Mouse (Mus musculus): Measurements from ENCODE around the gene Pacs2. TPM values are rescaled to one million over a fixed set of nuclear protein-coding genes. Genes with fewer than 3 reads are reported as not detected.

Pacs2 gene
- polyA plus RNA-seq, 1 experiment from 2014 or later: 17.3 TPM

DNA sequence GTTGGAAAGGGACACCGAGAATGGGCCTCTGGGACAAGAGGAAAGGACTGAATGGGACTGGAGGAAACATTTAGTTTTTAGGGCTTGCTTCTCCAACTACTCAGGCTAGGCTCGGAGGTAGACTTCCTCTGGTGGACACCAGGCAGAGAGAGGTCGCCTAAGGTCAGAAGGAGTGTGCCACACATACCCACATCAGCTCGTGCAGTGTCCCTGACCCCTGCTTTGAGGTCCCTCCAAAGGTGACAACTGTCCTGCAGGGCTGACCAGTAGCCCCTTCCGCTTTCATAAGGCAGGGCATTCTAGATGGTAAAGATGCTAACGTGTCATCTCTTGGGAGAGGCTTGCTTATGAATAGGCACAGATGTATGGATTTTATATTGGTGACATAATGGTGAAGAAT is 61.2 kb downstream of the Pacs2 start:
- Histone ChIP-seq H3K27ac (ENCODE audit: low read depth, low read length) (no peak overlapping the region), H3K4me1 (ENCODE audit: control insufficient read depth, insufficient read depth, low read length) (peaks cover 17% of the 10 kb centered on the region), H3K9ac (ENCODE audit: low read length) (peak overlapping the region; percentile 47), H3K4me3 (ENCODE audit: low read depth, low read length) (no peak overlapping the region), H3K9me3 (ENCODE audit: control insufficient read depth, low read length) (no peaks in the 10 kb centered on the region), H3K4me2 (peak overlapping the region; percentile 81; the same call in 1 of the 2 replicates), H3K27me3 (ENCODE audit: control insufficient read depth, insufficient read depth, low read length) (no peaks in the 10 kb centered on the region), H3K36me3 (ENCODE audit: control insufficient read depth, insufficient read depth, low read length) (peaks cover 3% of the 10 kb centered on the region; the same call in 1 of the 2 replicates)
- 57% methylated on average over 6 of the region's 6 CpGs for WGBS
- ATAC-seq (ENCODE audit: low FRiP score) (peak; percentile 22), DNase-seq (ENCODE audit: low spot score, missing footprints) (no peak)

DNA sequence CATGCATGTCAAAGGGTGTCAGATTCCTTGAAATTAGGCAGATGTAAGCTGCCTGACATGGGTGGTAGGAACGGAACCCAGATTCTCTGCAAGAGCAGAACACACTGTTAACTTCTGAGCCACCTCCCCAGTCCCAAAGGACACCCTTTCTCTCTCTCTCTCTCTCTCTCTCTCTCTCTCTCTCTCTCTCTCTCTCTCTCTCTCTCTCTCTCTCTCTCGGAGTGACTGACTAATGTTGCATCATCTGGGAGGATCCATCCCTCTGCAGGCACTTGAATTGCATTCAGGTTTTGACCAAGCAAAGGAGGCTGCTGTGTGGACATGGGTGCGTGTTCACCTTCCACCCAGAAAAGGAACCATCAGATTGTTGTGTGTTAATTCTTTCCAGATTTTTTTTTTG is 73.0 kb downstream of the Pacs2 start:
- Histone ChIP-seq H3K4me2 (no peak overlapping the region), H3K36me3 (ENCODE audit: control insufficient read depth, insufficient read depth, low read length) (no peaks in the 10 kb centered on the region), H3K9ac (ENCODE audit: low read length) (no peak overlapping the region), H3K4me1 (ENCODE audit: control insufficient read depth, insufficient read depth, low read length) (no peaks in the 10 kb centered on the region), H3K9me3 (ENCODE audit: control insufficient read depth, low read length) (no peaks in the 10 kb centered on the region), H3K27me3 (ENCODE audit: control insufficient read depth, insufficient read depth, low read length) (no peaks in the 10 kb centered on the region), H3K27ac (ENCODE audit: low read depth, low read length) (no peak overlapping the region), H3K4me3 (ENCODE audit: low read depth, low read length) (no peak overlapping the region)
- WGBS: 76% methylated on average over 3 of the region's 3 CpGs
- ATAC-seq (ENCODE audit: low FRiP score): no peak
- no peak for DNase-seq (ENCODE audit: low spot score, missing footprints)

DNA sequence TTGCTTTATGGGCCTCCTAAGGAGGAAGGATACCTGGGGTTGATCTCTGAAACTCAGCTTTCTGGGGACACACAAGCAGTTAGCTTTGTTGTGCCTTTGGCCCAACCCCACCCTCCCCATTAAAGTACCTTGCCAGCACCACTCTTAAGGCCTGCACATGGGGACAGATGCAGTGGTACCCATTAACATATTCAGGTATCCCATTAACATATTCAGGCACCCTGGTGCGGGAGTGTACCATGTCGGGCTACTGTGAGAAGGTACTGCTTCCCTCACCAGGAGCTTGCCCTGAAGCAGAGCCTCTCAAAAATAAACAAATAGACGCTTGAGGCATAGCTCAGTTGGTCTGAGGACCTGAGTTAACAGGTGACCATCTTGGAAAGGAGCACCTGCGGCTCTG is 73.7 kb downstream of the Pacs2 start:
- Histone ChIP-seq H3K36me3 (ENCODE audit: control insufficient read depth, insufficient read depth, low read length) (no peaks in the 10 kb centered on the region), H3K27me3 (ENCODE audit: control insufficient read depth, insufficient read depth, low read length) (no peaks in the 10 kb centered on the region), H3K9me3 (ENCODE audit: control insufficient read depth, low read length) (no peaks in the 10 kb centered on the region), H3K4me1 (ENCODE audit: control insufficient read depth, insufficient read depth, low read length) (no peaks in the 10 kb centered on the region), H3K4me2 (no peak overlapping the region), H3K4me3 (ENCODE audit: low read depth, low read length) (no peak overlapping the region), H3K27ac (ENCODE audit: low read depth, low read length) (no peak overlapping the region), H3K9ac (ENCODE audit: low read length) (no peak overlapping the region)
- 42% methylated on average over 4 of the region's 4 CpGs for WGBS
- no peak for DNase-seq (ENCODE audit: low spot score, missing footprints)
- no peak for ATAC-seq (ENCODE audit: low FRiP score)

DNA sequence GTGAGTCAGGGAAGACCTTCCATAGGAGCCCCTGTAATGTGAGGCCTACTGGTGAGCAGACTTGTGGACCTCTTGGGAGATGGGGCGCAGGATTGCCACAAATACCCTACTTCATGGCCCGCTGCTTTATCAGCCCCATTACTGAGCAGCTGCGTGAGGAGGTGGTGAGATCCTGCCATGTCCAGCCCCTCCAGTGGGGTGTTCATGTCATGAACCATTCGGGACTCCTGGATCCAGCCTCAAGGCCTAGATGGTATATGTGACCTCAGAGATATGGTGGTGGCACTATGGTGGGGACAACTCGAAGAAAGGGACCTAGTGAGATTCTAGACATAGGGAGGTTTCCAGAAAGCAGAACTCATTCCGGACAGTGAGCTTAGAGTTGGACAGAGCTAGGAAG is 74.8 kb downstream of the Pacs2 start:
- no peak for ATAC-seq (ENCODE audit: low FRiP score)
- Histone ChIP-seq H3K9me3 (ENCODE audit: control insufficient read depth, low read length) (no peaks in the 10 kb centered on the region), H3K36me3 (ENCODE audit: control insufficient read depth, insufficient read depth, low read length) (no peaks in the 10 kb centered on the region), H3K4me1 (ENCODE audit: control insufficient read depth, insufficient read depth, low read length) (no peaks in the 10 kb centered on the region), H3K9ac (ENCODE audit: low read length) (no peak overlapping the region), H3K27me3 (ENCODE audit: control insufficient read depth, insufficient read depth, low read length) (no peaks in the 10 kb centered on the region), H3K27ac (ENCODE audit: low read depth, low read length) (no peak overlapping the region), H3K4me2 (no peak overlapping the region), H3K4me3 (ENCODE audit: low read depth, low read length) (no peak overlapping the region)
- whole genome bisulfite sequencing: 97% methylated on average over 6 of the region's 6 CpGs
- no peak for DNase-seq (ENCODE audit: low spot score, missing footprints)

DNA sequence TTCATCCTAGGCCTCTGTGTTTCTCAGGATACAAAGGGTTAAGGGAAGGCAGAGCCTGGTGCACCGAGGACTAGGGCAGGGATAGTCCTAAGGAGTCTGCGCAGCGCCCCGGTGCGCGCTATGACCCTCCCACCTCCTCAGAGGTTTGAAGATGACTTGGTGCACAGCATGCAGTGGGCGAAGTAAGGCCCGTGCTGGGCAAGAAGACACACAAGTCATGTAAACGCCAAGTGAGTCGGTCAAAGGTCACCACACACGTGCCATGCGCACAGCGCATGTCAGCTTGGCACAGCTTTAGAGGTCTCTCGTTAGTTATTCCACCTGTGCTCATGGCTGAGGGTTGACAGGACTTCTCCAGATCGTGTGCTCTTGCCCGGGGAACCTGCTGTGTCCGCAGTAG is 75.7 kb downstream of the Pacs2 start:
- Histone ChIP-seq H3K36me3 (ENCODE audit: control insufficient read depth, insufficient read depth, low read length) (no peaks in the 10 kb centered on the region), H3K4me1 (ENCODE audit: control insufficient read depth, insufficient read depth, low read length) (no peaks in the 10 kb centered on the region), H3K4me3 (ENCODE audit: low read depth, low read length) (no peak overlapping the region), H3K9ac (ENCODE audit: low read length) (no peak overlapping the region), H3K9me3 (ENCODE audit: control insufficient read depth, low read length) (no peaks in the 10 kb centered on the region), H3K27ac (ENCODE audit: low read depth, low read length) (no peak overlapping the region), H3K27me3 (ENCODE audit: control insufficient read depth, insufficient read depth, low read length) (no peaks in the 10 kb centered on the region), H3K4me2 (no peak overlapping the region)
- DNase-seq (ENCODE audit: low spot score, missing footprints) (no peak), ATAC-seq (ENCODE audit: low FRiP score) (no peak)
- 81% methylated on average over 17 of the region's 17 CpGs for WGBS

DNA sequence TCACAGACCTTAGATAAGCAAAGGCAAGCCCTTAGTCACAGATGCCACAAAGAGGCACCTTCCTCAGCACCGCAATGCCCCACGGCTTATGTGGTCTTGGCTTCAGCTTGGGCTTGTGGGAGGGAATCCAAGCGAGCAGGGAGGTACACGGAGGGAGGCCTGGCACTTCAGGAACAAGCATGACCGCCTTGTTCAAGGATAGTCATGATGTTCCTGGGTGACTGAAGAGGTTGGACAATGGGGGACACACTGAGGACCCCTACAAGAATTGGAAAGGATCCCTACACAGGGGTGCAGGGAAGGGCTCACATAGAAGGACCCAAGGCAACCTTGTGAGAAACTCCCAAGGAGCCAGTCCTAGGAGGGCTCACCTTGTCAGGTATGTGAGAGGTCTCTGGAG is 82.7 kb downstream of the Pacs2 start:
- no peak overlapping the region; the same call in 1 of the 2 replicates for H3K4me3 ChIP-seq (ENCODE audit: low read depth, low read length)
- no peaks in the 10 kb centered on the region for H3K36me3 ChIP-seq (ENCODE audit: control insufficient read depth, insufficient read depth, low read length)
- peak overlapping the region; percentile 97 for H3K4me2 ChIP-seq
- no peaks in the 10 kb centered on the region for H3K9me3 ChIP-seq (ENCODE audit: control insufficient read depth, low read length)
- H3K27ac ChIP-seq (ENCODE audit: low read depth, low read length): no peak overlapping the region
- ATAC-seq (ENCODE audit: low FRiP score) (peak; percentile 8; the same call in 1 of the 2 replicates), DNase-seq (ENCODE audit: low spot score, missing footprints) (no peak)
- peak overlapping the region; percentile 100 for H3K9ac ChIP-seq (ENCODE audit: low read length)
- H3K27me3 ChIP-seq (ENCODE audit: control insufficient read depth, insufficient read depth, low read length): no peaks in the 10 kb centered on the region
- peaks cover 27% of the 10 kb centered on the region for H3K4me1 ChIP-seq (ENCODE audit: control insufficient read depth, insufficient read depth, low read length)
- WGBS: 87% methylated on average over 5 of the region's 5 CpGs

DNA sequence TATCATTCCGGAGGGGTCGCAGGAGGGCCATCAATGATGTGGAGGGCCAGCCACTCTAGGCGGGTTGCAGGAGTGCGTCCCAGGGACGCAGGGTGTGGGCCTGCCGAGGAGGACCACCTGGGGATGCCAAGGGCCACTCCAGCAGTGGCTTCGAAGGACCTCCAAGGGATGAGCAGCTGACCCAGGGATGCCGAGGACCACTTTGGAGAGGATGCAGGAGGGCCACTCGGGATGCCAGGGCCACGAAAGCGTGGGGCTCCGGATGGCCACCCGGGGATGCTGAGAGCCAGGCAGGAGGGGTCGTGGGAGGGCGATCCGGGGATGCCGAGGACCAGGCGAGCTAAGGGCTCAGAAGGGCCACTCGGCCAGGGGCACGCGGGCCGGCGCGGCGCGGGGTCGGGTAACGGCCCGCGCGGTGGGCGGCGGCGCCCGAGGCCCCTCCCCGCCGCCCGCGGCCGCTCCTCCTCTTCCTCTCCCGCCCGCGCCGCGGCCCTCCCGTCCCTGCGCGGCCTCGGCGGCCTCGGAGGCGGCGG is 83.5 kb downstream of the Pacs2 start, which contains the start of gene Mta1:
Mta1 (plus strand) TSS at position 530 of the 533 bp plus-strand sequence.
- DNase-seq (ENCODE audit: low spot score, missing footprints) (peak; percentile 96), ATAC-seq (ENCODE audit: low FRiP score) (peak; percentile 77)
- Histone ChIP-seq H3K36me3 (ENCODE audit: control insufficient read depth, insufficient read depth, low read length) (no peaks in the 10 kb centered on the region), H3K27me3 (ENCODE audit: control insufficient read depth, insufficient read depth, low read length) (no peaks in the 10 kb centered on the region), H3K4me1 (ENCODE audit: control insufficient read depth, insufficient read depth, low read length) (peaks cover 27% of the 10 kb centered on the region), H3K9me3 (ENCODE audit: control insufficient read depth, low read length) (no peaks in the 10 kb centered on the region), H3K27ac (ENCODE audit: low read depth, low read length) (peak within 1 kb of the TSS; percentile 65), H3K4me2 (peak within 1 kb of the TSS; percentile 97), H3K4me3 (ENCODE audit: low read depth, low read length) (peak within 1 kb of the TSS; percentile 99), H3K9ac (ENCODE audit: low read length) (peak within 1 kb of the TSS; percentile 100)
- 3% methylated on average over 21 of the region's 53 CpGs for WGBS

DNA sequence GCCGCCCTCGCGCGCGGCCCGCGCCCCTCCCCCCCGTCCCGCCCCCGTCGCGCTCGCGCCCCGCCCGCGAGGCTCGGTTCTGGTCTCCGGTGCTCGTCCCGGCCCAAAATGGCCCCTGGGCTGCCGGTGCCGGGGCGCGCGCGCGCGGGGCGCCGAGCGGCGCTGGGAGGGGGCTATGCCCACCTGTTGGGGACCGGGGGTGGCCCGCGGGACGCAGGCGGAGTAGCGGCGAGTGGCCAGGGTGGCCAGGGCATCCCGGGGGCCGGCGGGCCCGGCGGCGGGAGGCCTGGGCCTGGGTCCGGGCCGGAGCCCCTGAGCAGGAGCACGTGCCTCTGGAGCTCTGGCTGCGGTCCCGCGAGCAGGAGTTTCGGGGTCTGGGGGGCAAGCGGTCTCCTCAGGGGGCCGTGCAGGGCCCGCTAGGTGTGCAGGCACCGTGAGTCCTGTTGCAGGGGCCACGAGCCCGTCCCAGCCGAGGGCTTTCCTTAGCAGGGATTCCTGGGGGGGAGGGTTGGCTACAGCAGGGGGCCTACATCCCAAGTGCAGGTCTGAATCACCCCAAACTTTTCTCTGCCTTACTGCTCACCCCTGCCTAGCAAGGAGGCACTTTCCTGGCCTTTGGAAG is 84.3 kb downstream of the Pacs2 start:
- DNase-seq (ENCODE audit: low spot score, missing footprints) (peak; percentile 94), ATAC-seq (ENCODE audit: low FRiP score) (peak; percentile 31)
- H3K9ac ChIP-seq (ENCODE audit: low read length): peak overlapping the region; percentile 100
- peak overlapping the region; percentile 95 for H3K4me2 ChIP-seq
- H3K27me3 ChIP-seq (ENCODE audit: control insufficient read depth, insufficient read depth, low read length): no peaks in the 10 kb centered on the region
- peak overlapping the region; percentile 99 for H3K4me3 ChIP-seq (ENCODE audit: low read depth, low read length)
- peaks cover 27% of the 10 kb centered on the region for H3K4me1 ChIP-seq (ENCODE audit: control insufficient read depth, insufficient read depth, low read length)
- no peaks in the 10 kb centered on the region for H3K9me3 ChIP-seq (ENCODE audit: control insufficient read depth, low read length)
- H3K36me3 ChIP-seq (ENCODE audit: control insufficient read depth, insufficient read depth, low read length): no peaks in the 10 kb centered on the region
- WGBS: under 1% methylated on average over 54 of the region's 60 CpGs
- H3K27ac ChIP-seq (ENCODE audit: low read depth, low read length): peak overlapping the region; percentile 65

DNA sequence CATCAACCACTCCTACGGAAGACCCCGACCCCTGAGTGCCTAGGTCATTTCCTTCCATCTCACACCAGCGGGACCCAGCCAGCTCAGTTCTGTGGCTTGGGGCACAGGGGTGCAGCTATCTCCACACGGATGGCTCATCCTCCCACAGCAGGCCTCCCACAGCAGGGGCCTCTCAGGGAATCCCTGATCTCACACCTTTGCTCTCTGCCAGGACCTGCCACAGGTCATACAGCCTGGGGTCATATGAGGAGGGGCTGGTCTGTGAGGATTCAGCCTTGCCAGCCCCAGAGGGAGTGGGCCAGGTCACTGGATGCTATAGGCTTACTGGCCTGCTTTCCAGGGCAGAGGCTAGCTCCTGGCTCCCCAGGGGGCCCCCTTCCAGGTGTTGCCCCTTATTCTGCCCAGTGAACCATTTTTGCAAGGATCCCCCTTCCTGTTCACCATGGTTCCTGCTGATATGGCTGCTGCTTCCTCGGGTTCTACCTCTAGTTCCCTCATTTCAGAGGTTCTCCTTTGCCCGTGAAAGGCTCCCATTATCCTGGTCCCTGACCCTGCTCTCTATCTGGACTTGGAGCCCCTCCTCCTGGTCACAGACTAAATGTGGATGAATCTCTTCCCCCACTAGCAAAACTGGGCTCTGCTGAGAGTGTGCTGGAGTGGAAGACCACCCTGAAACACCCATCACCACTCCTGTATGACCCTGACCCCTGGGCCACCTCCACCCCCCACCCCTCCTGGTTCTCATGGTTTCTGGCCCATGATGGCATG is 85.3 kb downstream of the Pacs2 start:
- no peak for ATAC-seq (ENCODE audit: low FRiP score)
- no peaks in the 10 kb centered on the region for H3K9me3 ChIP-seq (ENCODE audit: control insufficient read depth, low read length)

More for the DNA sequence above, 85.3 kb downstream of the Pacs2 start:
- H3K4me3 ChIP-seq (ENCODE audit: low read depth, low read length): peak overlapping the region; percentile 99
- H3K4me2 ChIP-seq: peak overlapping the region; percentile 95
- H3K27ac ChIP-seq (ENCODE audit: low read depth, low read length): no peak overlapping the region
- H3K4me1 ChIP-seq (ENCODE audit: control insufficient read depth, insufficient read depth, low read length): peaks cover 27% of the 10 kb centered on the region
- peak; percentile 82 for DNase-seq (ENCODE audit: low spot score, missing footprints)
- H3K36me3 ChIP-seq (ENCODE audit: control insufficient read depth, insufficient read depth, low read length): no peaks in the 10 kb centered on the region
- peak overlapping the region; percentile 100 for H3K9ac ChIP-seq (ENCODE audit: low read length)
- WGBS: 38% methylated on average over 6 of the region's 6 CpGs
- H3K27me3 ChIP-seq (ENCODE audit: control insufficient read depth, insufficient read depth, low read length): no peaks in the 10 kb centered on the region

Data from midbrain, embryonic 11.5 days (tissue).